Mouse (Mus musculus) ES-E14 (cell line): ENCODE data around the gene Amotl2.

Experiments used
- CHD2 ChIP-seq: IDR thresholded peaks from 2 replicates; pipeline ENCODE4 v1.6.1; 2014; ENCODE audit warnings: mild to moderate bottlenecking, low read depth, low read length, inconsistent platforms
- MAFK ChIP-seq: IDR thresholded peaks from 2 replicates; pipeline ENCODE4 v1.6.1; 2014; ENCODE audit warnings: mild to moderate bottlenecking, low read depth, low read length, inconsistent platforms; ENCODE audit not compliant: insufficient read depth
- ZNF384 ChIP-seq: IDR thresholded peaks from 2 replicates; pipeline ENCODE4 v1.6.1; 2012; ENCODE audit warnings: low read depth, low read length, inconsistent platforms

GRCm38 (mm10) chr9:102766741-102767140, 50.3 kb downstream of the Amotl2 start:
- no peak for TF ChIP-seq ZNF384
- no peak for TF ChIP-seq MAFK
- no peak for TF ChIP-seq CHD2
